Mouse (Mus musculus): Measurements from ENCODE around the gene Lpar1. TPM values are rescaled to one million over a fixed set of nuclear protein-coding genes. Genes with fewer than 3 reads are reported as not detected.
A peak's percentile ranks its signal among the peaks of the same experiment; 100 is the strongest.

Lpar1 gene
- polyA plus RNA-seq, 1 experiment from 2014 or later, result 36.4 TPM

- TF ChIP-seq EP300 (optimal IDR thresholded peaks at IDR 0.05) (no peak), CTCF (IDR thresholded peaks at IDR 0.05; ENCODE audit: low read depth) (no peak)
- WGBS, result 57% methylated on average over 8 of the region's 8 CpGs
- no peaks in the 10 kb centered on the region for H3K36me3 ChIP-seq (ENCODE audit: control insufficient read depth, insufficient read depth, low read length)
- DNase-seq (ENCODE audit: low spot score) (no peak), ATAC-seq (ENCODE audit: low FRiP score, low TSS enrichment) (no peak)
- no peak overlapping the region for H3K27ac ChIP-seq (replicated peaks)
- H3K9ac ChIP-seq (ENCODE audit: low read length), result no peak overlapping the region
- no peaks in the 10 kb centered on the region for H3K9me3 ChIP-seq (ENCODE audit: control insufficient read depth, low read length)
- H3K4me2 ChIP-seq (replicated peaks; ENCODE audit: low read depth), result no peak overlapping the region
- no peaks in the 10 kb centered on the region for H3K4me1 ChIP-seq (replicated peaks; ENCODE audit: control insufficient read depth, insufficient read depth)
- H3K27me3 ChIP-seq (ENCODE audit: control insufficient read depth, insufficient read depth, low read length), result no peaks in the 10 kb centered on the region
- no peak overlapping the region for H3K4me3 ChIP-seq (ENCODE audit: low read depth, low read length)
These were observed 14.8 kb upstream of the Lpar1 start for GRCm38 (mm10) chr4:58568486-58568885.

DNA sequence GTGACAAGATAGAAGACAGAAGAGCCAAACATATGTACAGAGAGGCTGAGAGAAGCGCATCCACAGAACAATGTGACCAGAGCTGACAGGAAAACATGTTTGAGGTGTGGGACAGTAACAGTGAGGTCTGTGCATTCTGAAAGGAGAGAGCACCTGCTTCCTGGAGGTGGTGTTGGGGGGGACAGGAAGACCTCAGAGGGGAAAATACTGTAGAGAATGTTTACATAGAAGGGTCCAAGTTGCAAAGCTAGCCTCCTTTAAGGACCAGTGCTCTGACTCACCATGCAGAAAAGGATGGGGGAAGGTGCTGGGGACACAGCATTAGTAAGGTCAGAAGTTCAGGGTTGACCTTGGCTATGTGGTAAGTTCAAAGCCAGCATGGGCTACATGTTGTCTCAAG lies 9.1 kb upstream of the Lpar1 start:
- WGBS, result 78% methylated on average over 1 of the region's 1 CpGs
- Histone ChIP-seq H3K9me3 (ENCODE audit: control insufficient read depth, low read length) (no peaks in the 10 kb centered on the region), H3K4me1 (replicated peaks; ENCODE audit: control insufficient read depth, insufficient read depth) (no peaks in the 10 kb centered on the region), H3K27me3 (ENCODE audit: control insufficient read depth, insufficient read depth, low read length) (no peaks in the 10 kb centered on the region), H3K27ac (replicated peaks) (no peak overlapping the region), H3K36me3 (ENCODE audit: control insufficient read depth, insufficient read depth, low read length) (no peaks in the 10 kb centered on the region), H3K4me3 (ENCODE audit: low read depth, low read length) (no peak overlapping the region), H3K9ac (ENCODE audit: low read length) (no peak overlapping the region), H3K4me2 (replicated peaks; ENCODE audit: low read depth) (no peak overlapping the region)
- no peak for ATAC-seq (ENCODE audit: low FRiP score, low TSS enrichment)
- DNase-seq (ENCODE audit: low spot score), result no peak
- TF ChIP-seq CTCF (IDR thresholded peaks at IDR 0.05; ENCODE audit: low read depth) (no peak), EP300 (optimal IDR thresholded peaks at IDR 0.05) (no peak)

DNA sequence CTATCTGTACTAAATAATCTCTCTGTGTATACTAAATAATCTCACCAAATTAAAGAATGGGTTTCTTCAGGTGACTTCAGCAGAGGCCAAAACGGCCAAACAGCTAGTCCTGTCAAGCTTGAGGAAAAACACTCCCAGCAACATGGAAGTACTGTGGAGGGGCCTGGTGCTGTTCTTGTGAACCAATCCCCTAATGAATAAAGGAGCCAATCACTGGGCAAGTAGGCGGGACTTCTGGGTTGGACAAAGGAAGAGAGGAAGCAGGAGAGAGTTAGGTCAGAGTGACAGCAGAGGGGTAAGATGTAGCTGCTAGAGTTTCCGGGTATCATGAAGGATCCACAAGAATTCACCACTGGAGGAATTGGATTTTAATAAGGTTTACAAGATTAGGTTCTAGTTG lies 3.3 kb upstream of the Lpar1 start:
- H3K9me3 ChIP-seq (ENCODE audit: control insufficient read depth, low read length), result no peaks in the 10 kb centered on the region
- H3K4me3 ChIP-seq (ENCODE audit: low read depth, low read length), result no peak overlapping the region
- no peak overlapping the region for H3K9ac ChIP-seq (ENCODE audit: low read length)
- no peaks in the 10 kb centered on the region for H3K4me1 ChIP-seq (replicated peaks; ENCODE audit: control insufficient read depth, insufficient read depth)
- 75% methylated on average over 3 of the region's 3 CpGs for WGBS
- no peak overlapping the region for H3K27ac ChIP-seq (replicated peaks)
- DNase-seq (ENCODE audit: low spot score) (no peak), ATAC-seq (ENCODE audit: low FRiP score, low TSS enrichment) (no peak)
- no peak for TF ChIP-seq EP300 (optimal IDR thresholded peaks at IDR 0.05)
- no peak for TF ChIP-seq CTCF (IDR thresholded peaks at IDR 0.05; ENCODE audit: low read depth)
- H3K36me3 ChIP-seq (ENCODE audit: control insufficient read depth, insufficient read depth, low read length), result no peaks in the 10 kb centered on the region
- no peak overlapping the region for H3K4me2 ChIP-seq (replicated peaks; ENCODE audit: low read depth)
- H3K27me3 ChIP-seq (ENCODE audit: control insufficient read depth, insufficient read depth, low read length), result no peaks in the 10 kb centered on the region

GRCm38 (mm10) chr4:58554359-58554838 lies 701 bp upstream of the Lpar1 start:
- peak overlapping the region; percentile 93 for H3K27ac ChIP-seq (replicated peaks)
- peak; percentile 28 for DNase-seq (ENCODE audit: low spot score)
- no peaks in the 10 kb centered on the region for H3K4me1 ChIP-seq (replicated peaks; ENCODE audit: control insufficient read depth, insufficient read depth)
- TF ChIP-seq CTCF (IDR thresholded peaks at IDR 0.05; ENCODE audit: low read depth) (peak; percentile 4; the same call in 1 of the 2 replicates), EP300 (optimal IDR thresholded peaks at IDR 0.05) (no peak)
- no peaks in the 10 kb centered on the region for H3K36me3 ChIP-seq (ENCODE audit: control insufficient read depth, insufficient read depth, low read length)
- H3K9ac ChIP-seq (ENCODE audit: low read length), result no peak overlapping the region
- no peaks in the 10 kb centered on the region for H3K9me3 ChIP-seq (ENCODE audit: control insufficient read depth, low read length)
- peak overlapping the region; percentile 93 for H3K4me2 ChIP-seq (replicated peaks; ENCODE audit: low read depth)
- no peak for ATAC-seq (ENCODE audit: low FRiP score, low TSS enrichment)
- no peaks in the 10 kb centered on the region for H3K27me3 ChIP-seq (ENCODE audit: control insufficient read depth, insufficient read depth, low read length)
- no peak overlapping the region for H3K4me3 ChIP-seq (ENCODE audit: low read depth, low read length)
- WGBS, result 49% methylated on average over 10 of the region's 10 CpGs

DNA sequence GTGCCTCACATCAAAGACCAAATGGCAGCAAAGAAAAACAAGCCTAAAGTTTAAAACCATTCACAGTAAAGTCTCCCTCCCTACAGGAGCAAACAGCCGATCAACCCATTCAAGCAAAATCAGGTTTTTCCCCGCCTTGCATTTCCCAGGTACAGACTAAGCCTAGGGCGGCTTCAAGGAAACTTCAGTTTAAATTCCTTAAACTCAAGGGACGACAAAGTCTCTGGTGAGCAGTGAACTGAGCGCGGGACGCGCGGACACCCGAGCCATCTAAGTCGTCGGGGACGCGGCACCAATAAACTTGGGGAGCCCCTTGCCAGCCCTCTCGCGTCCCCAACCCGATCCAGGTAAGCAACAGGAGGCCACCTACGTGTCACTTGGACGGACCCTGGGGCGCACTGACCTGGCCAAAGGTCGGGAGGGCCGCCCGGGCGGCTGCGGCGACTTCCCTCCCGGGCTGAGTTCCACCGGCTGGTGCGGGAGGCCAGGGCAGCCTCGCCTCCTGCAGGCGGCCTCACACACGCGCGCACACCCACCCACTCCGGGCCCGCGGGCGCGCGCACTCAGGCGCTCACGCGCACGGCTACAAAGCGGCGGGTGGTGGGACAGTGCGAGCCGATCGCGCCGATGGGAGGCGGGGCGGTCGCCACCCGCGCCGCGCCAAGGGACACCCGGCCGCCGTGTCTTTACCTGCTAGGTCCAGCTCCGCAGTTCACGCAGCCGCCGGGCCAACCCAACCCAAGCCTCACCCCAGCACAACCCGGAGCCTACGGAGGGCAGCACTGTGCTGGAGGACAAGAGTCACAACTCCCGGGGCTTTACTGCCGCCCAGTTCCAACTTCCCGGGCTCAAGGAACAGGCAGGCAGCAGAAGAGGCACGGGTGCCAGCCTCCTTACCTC lies 717 bp downstream of the Lpar1 start:
- peak; percentile 89 for ATAC-seq (ENCODE audit: low FRiP score, low TSS enrichment)
- under 1% methylated on average over 63 of the region's 71 CpGs for WGBS

GRCm38 (mm10) chr4:58552229-58552628 lies 1.5 kb downstream of the Lpar1 start:
- H3K4me1 ChIP-seq (replicated peaks; ENCODE audit: control insufficient read depth, insufficient read depth), result peaks cover 3% of the 10 kb centered on the region; the same call in 1 of the 2 replicates
- no peak for DNase-seq (ENCODE audit: low spot score)
- peak overlapping the region; percentile 93 for H3K4me2 ChIP-seq (replicated peaks; ENCODE audit: low read depth)
- peak overlapping the region; percentile 77 for H3K4me3 ChIP-seq (ENCODE audit: low read depth, low read length)
- peak overlapping the region; percentile 84 for H3K9ac ChIP-seq (ENCODE audit: low read length)
- no peak for TF ChIP-seq EP300 (optimal IDR thresholded peaks at IDR 0.05)
- TF ChIP-seq CTCF (IDR thresholded peaks at IDR 0.05; ENCODE audit: low read depth), result no peak
- H3K27ac ChIP-seq (replicated peaks), result peak overlapping the region; percentile 93
- WGBS, result 7% methylated on average over 10 of the region's 10 CpGs
- ATAC-seq (ENCODE audit: low FRiP score, low TSS enrichment), result no peak
- no peaks in the 10 kb centered on the region for H3K9me3 ChIP-seq (ENCODE audit: control insufficient read depth, low read length)
- H3K36me3 ChIP-seq (ENCODE audit: control insufficient read depth, insufficient read depth, low read length), result no peaks in the 10 kb centered on the region
- no peaks in the 10 kb centered on the region for H3K27me3 ChIP-seq (ENCODE audit: control insufficient read depth, insufficient read depth, low read length)

More for the DNA sequence above, 717 bp downstream of the Lpar1 start:
- H3K9me3 ChIP-seq (ENCODE audit: control insufficient read depth, low read length), result no peaks in the 10 kb centered on the region
- no peaks in the 10 kb centered on the region for H3K27me3 ChIP-seq (ENCODE audit: control insufficient read depth, insufficient read depth, low read length)
- H3K9ac ChIP-seq (ENCODE audit: low read length), result peak overlapping the region; percentile 84
- no peak for TF ChIP-seq EP300 (optimal IDR thresholded peaks at IDR 0.05)
- peak; percentile 59 for TF ChIP-seq CTCF (IDR thresholded peaks at IDR 0.05; ENCODE audit: low read depth)
- no peaks in the 10 kb centered on the region; the same call in 1 of the 2 replicates for H3K4me1 ChIP-seq (replicated peaks; ENCODE audit: control insufficient read depth, insufficient read depth)
- peak overlapping the region; percentile 93 for H3K4me2 ChIP-seq (replicated peaks; ENCODE audit: low read depth)
- peak overlapping the region; percentile 93 for H3K27ac ChIP-seq (replicated peaks)
- peak; percentile 90 for DNase-seq (ENCODE audit: low spot score)
- no peaks in the 10 kb centered on the region for H3K36me3 ChIP-seq (ENCODE audit: control insufficient read depth, insufficient read depth, low read length)
- peak overlapping the region; percentile 77 for H3K4me3 ChIP-seq (ENCODE audit: low read depth, low read length)
